Mouse (Mus musculus): Measurements from ENCODE around the gene Tead1.

Gene Tead1

DNA sequence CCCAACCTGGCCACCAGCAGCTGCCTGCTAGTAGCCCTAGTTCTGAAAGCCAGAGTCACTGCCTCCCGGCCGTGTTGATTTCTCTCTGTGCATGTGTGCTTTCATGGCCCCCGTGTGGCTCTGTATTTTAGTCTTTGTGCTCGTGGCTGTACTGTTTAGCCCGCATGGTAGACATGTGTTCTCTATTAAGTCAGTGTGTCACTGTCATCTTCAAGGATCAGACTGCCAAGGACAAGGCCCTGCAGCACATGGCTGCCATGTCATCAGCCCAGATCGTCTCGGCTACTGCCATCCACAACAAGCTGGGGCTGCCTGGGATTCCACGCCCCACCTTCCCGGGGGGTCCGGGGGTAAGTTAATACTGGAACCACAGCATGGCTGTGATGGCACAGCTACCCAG is 177.5 kb downstream of the Tead1 start:
- DNase-seq (ENCODE audit: low read depth, low spot score) = no peak

DNA sequence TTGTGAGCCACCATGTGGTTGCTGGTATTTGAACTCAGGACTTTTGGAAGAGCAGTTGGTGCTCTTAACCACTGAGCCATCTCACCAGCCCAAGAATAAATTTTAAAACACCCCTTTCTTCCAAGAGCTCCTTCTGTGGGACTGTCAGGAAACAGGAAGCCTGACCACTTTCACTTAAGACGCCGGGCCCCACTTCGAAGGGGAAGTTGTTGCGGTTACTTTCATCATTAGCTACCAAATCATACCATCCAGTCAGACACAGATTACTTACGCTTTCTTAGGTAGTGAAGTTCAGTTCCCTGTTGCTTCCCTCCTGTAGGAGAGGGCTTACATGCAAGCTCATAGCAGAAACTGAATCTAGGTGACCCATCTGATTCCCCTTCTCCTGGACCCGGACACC is 180.8 kb downstream of the Tead1 start:
- no peak for DNase-seq (ENCODE audit: low read depth, low spot score)

DNA sequence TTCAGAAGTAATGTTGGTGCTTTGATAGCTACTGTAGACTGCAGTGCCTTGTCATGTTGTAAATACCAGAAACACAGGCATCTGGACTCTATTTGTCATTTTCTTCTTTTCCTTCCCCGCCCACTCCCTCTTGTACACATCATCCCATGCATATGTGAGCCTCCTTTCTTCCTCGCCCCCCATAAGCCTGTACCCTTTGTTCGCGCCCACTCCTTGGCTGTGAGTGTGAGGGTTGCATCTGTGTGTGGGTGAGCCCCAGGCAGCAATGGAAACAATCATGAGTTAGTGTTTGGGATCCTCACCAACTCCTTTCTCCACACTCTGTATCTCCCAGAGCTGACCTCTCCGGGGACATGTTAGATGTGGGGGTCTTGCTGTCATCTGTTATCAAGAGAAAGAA is 183.0 kb downstream of the Tead1 start:
- no peak for DNase-seq (ENCODE audit: low read depth, low spot score)

DNA sequence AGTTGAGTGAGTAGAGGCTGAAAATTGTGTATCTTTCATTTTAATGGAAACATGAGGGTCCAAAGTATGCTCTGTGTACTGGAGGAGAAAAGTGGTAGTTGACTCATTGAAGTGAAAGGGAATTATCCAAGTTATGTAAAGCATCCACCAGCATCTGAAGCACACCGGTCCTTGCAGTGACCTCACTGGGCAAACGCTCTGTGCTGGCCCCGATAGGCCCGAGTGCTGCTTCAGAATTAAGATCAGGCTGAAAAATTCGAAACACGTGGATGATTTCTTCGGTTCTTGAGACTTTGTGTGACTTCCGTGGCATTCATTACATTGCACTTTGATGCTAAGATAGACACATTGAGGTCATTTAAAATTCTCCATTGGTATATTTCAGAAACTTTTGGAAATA is 185.1 kb downstream of the Tead1 start:
- no peak for DNase-seq (ENCODE audit: low read depth, low spot score)

DNA sequence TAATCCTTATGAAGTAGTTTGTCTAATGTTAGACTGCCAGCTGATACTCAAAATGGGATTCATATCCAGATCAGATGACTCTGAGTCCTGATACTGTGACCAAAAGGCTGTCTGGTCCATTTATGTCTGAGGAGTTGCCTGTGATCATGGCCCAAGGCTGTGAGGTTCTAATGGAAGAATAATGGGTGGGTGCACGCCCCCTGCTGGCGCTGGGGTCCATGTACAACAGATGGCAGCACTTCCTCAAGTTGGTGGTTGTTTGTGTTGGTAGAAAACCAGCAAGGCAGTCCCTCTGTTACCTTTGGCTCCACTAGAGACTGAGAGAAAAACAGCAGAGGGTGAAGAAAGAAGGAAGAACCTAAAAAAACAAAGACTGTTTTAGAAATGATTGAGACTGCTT is 186.6 kb downstream of the Tead1 start:
- peak; percentile 71 for DNase-seq (ENCODE audit: low read depth, low spot score)

DNA sequence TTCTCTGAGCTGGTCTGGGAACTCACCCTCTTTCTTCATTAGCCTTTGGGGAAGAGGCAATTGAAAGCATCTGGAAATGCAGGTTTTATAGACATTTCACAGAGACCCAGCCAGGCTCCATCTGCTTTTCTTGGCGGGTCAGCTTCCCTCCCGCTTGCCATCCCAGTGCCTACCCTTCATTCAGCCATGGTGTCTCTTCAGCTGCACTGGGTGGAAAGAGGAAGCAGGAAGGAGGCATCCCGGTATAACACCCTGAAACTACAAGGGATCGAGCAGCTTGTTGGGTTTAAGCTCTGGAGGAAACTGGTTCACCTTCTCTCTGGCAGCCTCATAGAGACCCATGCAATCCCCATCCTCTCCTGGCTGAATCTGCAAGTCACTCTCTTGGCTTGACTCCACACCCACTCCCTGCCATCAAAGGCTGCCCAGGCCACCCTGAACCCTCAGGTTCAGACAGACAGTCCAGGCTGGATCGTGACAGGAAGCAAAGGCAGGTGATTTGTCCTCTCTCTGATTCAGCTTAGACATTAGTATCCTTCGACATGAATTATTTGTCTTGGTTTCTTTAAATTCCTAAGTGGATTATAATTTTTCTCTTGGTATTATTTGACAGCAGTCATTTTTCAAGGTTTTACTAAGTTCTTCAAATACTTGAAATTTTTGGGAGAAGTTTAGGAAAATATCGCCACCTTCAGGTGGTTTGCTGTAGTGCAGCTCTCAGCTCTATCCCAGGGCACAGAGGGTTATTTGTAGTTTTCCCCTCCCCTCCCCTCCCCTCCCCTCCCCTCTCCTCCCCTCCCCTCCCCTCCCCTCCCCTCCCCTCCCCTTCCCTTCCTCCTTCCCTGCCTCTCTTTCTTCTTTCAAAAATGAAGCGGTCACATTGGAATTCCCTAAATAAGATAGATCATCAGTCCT is 189.7 kb downstream of the Tead1 start:
- DNase-seq (ENCODE audit: low read depth, low spot score) = peak; percentile 85

DNA sequence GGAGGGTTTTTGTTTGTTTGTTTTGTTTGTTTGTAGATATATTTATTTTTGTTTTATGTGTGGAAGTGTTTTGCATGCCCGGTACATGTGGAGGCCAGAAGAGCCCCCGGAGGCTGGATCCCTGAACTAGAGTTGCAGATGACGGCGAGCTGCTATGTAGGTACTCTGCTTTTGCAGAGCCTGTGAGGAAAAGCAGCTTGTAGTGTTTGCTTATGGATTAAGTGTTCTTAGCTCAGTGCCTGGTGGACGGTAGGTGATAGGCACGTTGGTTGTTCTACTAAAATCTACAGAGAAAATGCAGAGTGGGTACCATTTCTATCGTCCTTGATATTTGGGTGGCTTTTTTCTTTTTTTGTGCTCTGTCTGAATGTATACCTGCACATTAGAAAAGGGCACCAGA is 192.6 kb downstream of the Tead1 start:
- DNase-seq (ENCODE audit: low read depth, low spot score) = no peak

DNA sequence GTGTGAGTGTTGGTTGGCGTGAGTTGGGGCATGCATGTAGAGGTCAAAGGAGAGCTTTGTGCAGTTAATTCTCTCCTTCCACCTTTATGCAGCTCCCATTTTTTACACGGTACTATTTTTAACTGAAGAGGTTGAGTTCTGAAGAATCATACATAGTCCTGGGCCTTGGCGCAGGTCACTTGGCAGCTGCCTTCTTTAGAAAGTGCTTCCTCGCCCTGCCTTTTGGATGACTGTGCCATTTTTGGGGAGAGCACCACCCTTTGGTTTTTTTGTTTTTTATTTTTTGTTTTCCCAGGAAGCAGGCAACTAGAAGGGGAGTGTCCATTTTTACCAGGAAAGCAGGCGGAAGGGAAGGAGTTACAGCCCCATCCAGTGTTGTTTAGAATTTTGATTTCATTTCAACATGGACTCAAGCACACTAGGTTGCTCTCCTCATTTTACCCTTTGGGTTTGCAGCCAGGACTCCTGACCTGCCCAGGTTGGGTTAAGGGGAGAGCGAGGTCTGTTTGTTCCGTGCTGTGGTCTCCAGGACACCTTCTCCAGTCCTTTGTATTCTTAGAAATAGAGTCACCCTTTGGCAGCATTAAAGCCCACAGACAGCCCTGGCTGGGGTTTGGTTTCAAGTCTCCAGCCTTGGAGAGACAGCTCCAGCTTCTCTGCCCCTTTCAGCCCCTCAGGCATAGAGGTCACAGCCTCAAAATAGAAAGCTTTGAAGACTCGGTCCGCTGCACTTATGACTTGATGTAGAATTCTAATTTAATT is 193.5 kb downstream of the Tead1 start:
- DNase-seq (ENCODE audit: low read depth, low spot score) = no peak

DNA sequence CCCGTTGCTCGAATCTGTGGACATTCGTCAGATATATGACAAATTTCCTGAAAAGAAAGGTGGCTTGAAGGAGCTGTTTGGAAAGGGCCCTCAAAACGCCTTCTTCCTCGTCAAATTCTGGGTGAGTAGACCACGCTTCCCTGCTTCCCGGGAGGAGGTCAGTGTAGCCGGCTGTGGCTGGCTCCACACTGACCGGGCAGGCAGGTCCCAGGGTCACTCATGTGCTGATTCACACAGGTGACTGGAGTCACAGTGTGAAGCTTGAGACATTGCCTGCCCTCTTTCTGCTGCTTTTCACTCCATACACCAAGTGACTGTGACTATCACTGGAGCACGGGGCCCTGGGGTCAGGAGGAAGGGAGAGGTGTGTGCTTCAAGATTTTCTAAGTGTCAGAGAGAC is 197.0 kb downstream of the Tead1 start:
- DNase-seq (ENCODE audit: low read depth, low spot score) = no peak

DNA sequence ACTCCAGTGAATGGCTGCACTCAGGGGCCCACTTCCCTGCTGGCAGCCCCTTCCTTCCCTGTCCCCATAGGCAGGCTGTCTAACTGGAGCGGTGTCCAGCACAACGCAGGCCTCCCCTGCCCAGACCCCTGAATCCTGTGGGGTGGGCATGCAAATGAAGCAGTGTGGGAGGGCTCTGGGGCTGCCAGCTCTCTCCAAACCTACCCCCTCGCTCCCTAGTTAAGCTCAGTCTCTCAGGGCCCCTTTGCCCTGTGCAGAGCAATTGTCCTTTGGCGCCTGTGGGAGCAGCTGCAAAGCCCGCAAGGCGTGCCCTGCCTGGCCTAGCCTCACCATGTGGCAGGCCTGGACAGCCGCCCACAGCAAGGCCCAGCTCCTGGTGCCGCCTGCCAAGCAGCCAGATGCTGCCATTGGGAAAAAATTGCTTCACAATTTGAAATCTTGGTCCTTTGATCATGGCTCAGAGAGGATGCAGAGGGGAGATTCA is 204.7 kb downstream of the Tead1 start:
- peak; percentile 58 for DNase-seq (ENCODE audit: low read depth, low spot score)

DNA sequence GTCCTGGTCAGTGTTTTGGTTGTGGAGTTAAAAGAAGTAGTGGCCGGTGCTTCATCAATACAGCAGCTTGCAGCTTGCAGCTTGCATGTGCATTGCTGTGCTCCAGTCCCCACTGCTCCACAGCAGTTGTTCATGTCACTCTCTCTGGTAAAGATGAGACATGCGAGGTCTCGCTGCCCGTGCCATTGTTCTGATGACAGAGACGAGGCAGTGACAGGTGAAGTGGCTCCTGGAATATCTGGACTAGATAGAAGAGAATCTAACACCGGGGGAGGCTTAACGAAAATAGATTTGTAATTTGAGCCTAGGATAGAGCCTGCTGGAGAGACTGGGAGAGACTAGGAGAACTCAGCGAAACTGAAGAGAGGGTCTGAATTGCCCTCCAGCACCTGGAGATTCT is 206.4 kb downstream of the Tead1 start:
- DNase-seq (ENCODE audit: low read depth, low spot score) = no peak

DNA sequence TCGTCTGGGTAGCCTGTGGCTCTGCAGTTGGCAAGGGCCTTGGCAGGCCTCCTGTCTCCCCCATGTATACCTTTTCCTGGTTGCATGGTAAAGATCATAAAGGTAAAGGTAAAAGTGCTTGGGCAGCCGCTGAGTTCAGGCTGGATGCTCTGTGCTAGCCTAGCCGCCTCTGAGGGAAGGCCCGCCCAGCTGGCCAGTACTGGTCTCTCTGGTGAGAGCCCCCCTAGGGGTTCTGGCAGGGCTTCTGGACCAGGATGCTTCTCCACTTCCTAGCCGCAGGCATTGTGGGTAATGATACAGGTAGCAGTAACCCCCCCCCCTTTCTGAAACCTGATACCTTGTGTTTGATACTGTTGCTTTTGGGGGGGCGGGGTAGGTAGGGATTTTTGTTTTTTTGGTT is 212.8 kb downstream of the Tead1 start:
- no peak for DNase-seq (ENCODE audit: low read depth, low spot score)

DNA sequence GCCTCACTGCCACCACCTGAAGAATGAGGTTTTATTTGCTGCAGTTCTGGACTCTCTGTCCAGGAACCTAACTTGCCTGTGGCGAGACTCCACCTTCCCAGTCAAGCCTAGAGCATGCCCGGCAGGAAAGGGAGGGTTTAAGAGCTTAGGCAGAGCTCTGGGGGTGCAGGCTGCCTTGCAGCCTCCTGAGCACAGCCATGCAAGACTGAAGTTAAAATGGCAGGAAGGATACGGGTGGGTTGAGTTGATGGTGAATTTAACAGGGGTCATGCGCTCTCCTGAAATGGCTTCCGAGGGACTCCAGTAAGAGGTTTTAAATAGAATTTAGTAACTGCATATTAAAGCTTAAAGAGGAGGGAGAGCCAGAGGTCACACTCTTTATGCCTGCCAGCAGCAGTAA is 213.5 kb downstream of the Tead1 start:
- no peak for DNase-seq (ENCODE audit: low read depth, low spot score)

DNA sequence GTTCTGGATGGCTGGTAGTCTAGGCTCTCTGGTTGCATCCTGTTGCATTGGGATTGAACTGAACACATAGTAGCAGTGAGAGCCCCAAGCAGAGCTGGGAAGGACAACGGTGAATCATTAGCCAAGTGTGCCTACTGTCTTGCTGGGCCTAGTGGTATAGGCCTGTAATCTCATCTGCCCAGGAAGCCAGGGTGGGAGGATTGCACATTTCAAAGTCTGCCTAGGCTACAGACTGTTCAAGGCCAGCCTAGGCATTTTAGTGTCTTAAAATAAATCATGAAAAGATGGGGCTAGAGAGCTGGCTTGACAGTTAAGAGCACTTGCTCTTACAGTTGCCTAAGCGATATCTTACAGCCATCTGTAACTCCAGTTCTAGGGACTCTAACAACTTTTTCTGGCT is 217.2 kb downstream of the Tead1 start:
- no peak for DNase-seq (ENCODE audit: low read depth, low spot score)

DNA sequence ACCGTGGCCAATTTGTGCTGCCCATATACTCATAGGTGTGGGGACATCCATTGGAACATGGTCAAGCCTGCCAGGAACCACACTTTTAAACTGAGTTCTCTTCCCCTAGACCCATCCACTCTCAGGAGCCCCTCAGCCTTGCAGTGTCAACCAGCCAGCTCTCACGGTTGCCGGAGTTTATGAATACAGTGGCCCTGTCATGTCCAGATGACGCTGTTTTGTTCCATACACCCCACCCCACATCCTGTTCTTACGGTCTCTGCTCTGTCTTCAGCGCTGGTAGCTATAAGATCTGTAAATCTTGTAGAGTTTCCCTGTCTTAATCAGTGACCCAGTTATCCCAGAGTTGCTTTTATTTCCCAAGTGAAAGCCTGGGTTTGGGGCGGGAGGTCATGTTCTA is 222.6 kb downstream of the Tead1 start:
- DNase-seq (ENCODE audit: low read depth, low spot score) = no peak

DNA sequence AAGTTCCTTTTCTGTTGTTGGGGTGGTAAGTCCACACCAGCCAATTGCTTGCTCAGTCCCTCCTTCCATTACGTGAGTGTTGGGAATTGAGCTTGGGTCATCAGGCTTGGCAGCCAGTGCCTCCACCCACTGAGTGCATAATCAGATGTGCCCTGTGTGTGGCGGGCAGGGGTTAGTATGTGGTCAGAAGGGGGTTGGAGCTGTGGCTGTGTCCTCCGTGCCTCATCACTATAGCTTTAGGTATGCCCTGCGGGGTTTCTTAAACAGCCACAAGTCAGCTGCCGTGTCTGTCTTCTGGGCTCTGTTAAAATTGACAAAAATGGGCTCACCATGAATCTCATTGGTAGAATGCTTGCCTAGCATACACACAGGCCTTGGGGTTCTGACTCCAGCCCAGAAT is 227.7 kb downstream of the Tead1 start:
- DNase-seq (ENCODE audit: low read depth, low spot score) = no peak

DNA sequence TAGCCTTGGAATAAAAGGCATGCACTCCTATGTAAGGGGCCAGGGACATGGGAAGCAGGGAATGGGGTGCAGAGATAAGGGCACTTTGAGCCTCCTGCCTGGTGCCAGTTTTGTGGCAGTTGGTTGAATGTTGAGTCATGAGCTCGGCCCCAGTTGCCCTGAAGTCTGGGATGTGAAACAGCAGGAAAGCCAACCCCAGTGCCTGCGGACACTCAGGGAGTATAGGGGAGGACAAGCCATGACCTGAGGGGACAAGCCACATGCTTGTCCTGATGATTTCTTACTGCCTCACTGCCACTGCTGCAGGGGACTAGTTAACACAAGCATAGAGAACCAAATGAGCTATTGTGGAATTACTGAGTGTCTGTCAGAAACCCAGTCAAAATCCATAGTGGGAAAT is 228.3 kb downstream of the Tead1 start:
- DNase-seq (ENCODE audit: low read depth, low spot score) = no peak

DNA sequence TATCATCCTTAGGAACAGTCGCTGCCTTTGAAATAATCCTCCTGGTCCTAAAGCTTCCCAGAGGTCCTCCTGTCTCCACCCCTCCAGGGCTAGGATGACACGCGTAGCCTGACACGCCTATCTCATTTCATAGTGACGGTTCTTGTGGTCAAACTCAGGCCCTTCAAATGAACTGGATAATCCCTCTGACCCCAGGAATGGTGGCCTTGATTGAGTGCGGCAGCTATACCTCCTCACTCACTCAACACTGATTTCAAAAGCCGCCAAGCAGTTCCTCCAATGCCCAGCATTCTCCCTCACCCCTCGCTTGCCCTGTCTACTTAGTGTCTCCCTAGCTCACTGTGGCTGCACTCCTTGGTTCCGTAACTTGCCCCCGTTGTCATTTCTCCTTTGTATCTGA is 230.0 kb downstream of the Tead1 start:
- no peak for DNase-seq (ENCODE audit: low read depth, low spot score)

DNA sequence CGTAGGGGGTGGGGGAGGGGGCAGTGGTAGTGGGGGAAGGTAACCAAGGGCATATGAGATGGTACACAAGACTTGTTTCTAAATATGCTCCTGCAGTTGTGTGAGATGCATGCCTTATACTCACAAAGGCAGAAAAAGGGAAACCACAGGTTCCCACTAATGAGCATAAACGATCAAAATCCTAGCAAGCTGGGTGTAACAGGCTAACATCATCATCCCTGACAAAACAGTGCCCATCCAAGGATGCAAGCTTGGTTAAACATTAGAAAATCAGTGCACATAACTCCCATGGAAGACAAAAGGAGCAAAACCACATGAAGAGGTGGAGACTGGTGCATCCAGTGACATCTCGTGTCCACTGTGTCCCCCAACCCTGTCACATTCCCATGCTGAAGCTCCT is 233.9 kb downstream of the Tead1 start:
- DNase-seq (ENCODE audit: low read depth, low spot score) = no peak

DNA sequence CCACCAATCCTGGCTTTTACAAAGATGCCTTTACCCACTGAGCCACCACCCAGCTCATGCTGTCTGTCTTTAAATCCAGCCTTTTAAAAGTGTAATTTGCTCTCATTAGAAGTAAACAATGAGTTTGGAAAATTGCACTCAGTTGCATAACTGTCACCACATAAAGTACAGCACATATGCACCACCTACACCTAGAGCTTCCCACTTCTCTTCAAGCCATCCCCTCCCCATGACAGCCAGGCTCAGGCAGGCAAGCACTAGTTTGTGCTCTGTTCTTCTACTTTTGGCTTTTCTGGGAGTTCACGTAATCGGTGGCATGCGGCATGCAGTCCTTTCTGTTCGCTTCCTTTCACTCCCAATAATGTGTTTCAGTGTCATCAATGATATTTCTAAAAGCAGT is 236.5 kb downstream of the Tead1 start:
- no peak for DNase-seq (ENCODE audit: low read depth, low spot score)

DNA sequence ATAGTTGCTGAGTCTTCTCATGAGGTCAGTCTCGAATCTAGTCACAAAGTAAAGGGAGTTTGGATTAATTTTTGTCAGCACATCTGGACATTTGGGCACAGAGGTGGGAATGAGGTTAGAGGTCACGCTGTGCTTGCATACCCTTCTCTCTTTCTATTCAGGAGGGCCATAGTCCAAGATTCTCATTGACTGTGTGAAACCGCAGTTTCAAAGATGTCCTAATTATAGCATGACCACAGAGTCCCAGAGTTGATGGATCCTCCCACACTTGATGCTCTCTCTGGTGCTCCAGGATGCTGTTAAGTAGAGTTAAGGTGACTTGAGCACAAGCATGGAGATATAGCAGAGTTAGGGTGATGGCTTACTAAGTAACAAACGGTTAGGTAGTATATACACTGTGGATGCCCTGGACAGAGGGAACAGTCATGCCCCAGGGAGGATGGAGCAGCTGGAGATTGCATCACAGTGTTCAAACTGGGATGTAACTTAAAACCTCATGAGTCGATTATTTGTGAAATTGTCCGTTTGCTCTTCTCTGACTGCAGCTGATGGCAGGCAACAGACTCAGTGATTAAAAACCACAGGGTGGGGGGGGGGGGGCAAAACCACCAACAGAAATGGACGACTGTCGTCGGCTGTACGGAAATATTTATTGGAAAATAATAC is 238.6 kb downstream of the Tead1 start:
- DNase-seq (ENCODE audit: low read depth, low spot score) = no peak

DNA sequence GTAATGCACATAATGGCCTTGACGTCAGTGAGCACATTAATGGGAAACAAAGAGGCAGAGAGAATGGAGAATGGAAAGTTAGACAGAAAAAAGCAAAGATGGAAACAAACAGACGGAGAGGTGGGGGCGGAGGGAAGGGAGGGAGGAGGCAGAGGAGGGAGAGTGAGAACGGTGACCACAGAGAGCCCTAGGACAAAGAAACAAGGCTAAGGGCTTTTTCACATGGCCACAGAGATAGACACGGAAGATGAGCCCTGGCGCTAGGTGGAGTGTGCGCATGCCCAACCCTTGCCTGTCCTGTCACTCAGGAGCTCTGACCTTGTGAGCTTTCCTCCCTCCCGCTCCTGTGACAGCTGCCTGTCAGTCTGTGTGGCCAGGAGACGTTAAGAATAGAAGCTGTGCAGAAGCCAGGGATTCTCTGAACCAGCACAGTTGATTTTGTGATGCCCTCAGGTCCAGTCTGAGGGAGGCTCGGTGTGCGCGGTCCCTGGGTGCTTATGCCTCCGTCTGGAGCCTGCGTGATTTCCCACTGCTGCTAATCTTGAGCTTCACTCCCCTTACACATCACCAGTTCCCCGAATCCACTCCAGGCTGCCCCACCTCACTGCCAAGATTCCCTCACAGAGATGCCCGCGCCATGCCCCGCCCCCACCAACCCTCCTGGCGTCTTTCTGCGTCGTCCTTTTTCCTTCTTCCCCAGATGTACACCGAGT is 239.3 kb downstream of the Tead1 start:
- DNase-seq (ENCODE audit: low read depth, low spot score) = no peak
